ENCODE assay signal across 8 mouse cellular contexts in the genomic region with DNA sequence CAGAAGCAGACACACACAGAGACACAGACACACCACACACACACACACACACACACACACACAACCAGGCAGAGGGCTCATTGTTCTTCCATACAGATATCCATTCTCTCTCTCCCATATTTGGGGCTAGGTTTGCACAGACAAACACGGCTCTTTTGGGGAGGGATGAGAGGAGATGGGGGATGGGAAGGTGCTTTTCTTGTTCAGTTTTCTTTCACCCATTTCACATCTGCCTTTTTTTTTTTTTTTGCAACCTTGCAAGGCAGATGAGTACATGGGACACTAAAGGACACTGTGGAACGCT. TPM values are rescaled to one million over a fixed set of nuclear protein-coding genes. Genes with fewer than 3 reads are reported as not detected.
DNase-seq lines count a peak whose midpoint lies in the region; ATAC-seq lines count a peak whose summit lies in the region.

No protein-coding gene starts in this region.

- peaks cover 28% of the 10 kb centered on the region for H3K4me1 ChIP-seq in erythroblast, embryonic 14.5 days (ENCODE audit: control insufficient read depth)
- H3K4me1 ChIP-seq in limb, embryonic 13.5 days = peaks cover 46% of the 10 kb centered on the region
- peaks cover 19% of the 10 kb centered on the region for H3K4me1 ChIP-seq in stomach, embryonic 16.5 days (ENCODE audit: control insufficient read depth, insufficient read depth, low read length)

- H3K36me3 ChIP-seq in erythroblast, embryonic 14.5 days (ENCODE audit: control insufficient read depth) = no peaks in the 10 kb centered on the region
- H3K36me3 ChIP-seq in limb, embryonic 13.5 days = no peaks in the 10 kb centered on the region
- H3K36me3 ChIP-seq in stomach, embryonic 16.5 days (ENCODE audit: control insufficient read depth, insufficient read depth, low read length) = no peaks in the 10 kb centered on the region

- H3K4me2 ChIP-seq in limb, embryonic 13.5 days (replicated peaks) = peak overlapping the region; percentile 76
- peak overlapping the region; percentile 73 for H3K4me2 ChIP-seq in stomach, embryonic 16.5 days (ENCODE audit: low read depth, low read length)

- peak overlapping the region; percentile 100 for H3K9ac ChIP-seq in limb, embryonic 13.5 days
- H3K9ac ChIP-seq in stomach, embryonic 16.5 days (ENCODE audit: low read length) = peak overlapping the region; percentile 55

- H3K9me3 ChIP-seq in erythroblast, embryonic 14.5 days (ENCODE audit: control insufficient read depth, low read length) = no peaks in the 10 kb centered on the region
- no peaks in the 10 kb centered on the region for H3K9me3 ChIP-seq in limb, embryonic 13.5 days
- H3K9me3 ChIP-seq in stomach, embryonic 16.5 days (replicated peaks; ENCODE audit: control insufficient read depth, low read length) = no peaks in the 10 kb centered on the region

- 24% methylated on average over 2 of the region's 2 CpGs for WGBS in limb, embryonic 13.5 days
- 23% methylated on average over 2 of the region's 2 CpGs for WGBS in stomach, embryonic 16.5 days

- peak; percentile 11 for DNase-seq in right cerebral cortex, postnatal 25 days
- DNase-seq in right cerebral cortex, postnatal 10 days (ENCODE audit: low spot score in 2 of 2) = no peak
- DNase-seq in adrenal gland, postnatal 14 days = no peak
- no peak for DNase-seq in cerebellum, adult 11-12 months

- H3K27ac ChIP-seq in limb, embryonic 13.5 days = peak overlapping the region; percentile 7; the same call in 1 of the 2 replicates
- H3K27ac ChIP-seq in stomach, embryonic 16.5 days (ENCODE audit: low read length) = peak overlapping the region; percentile 52

- peak overlapping the region; percentile 2 for H3K4me3 ChIP-seq in erythroblast, embryonic 14.5 days (replicated peaks)
- peak overlapping the region; percentile 97 for H3K4me3 ChIP-seq in limb, embryonic 13.5 days
- H3K4me3 ChIP-seq in stomach, embryonic 16.5 days (replicated peaks; ENCODE audit: low read length) = peak overlapping the region; percentile 87

- H3K27me3 ChIP-seq in erythroblast, embryonic 14.5 days (ENCODE audit: control insufficient read depth) = no peaks in the 10 kb centered on the region
- H3K27me3 ChIP-seq in limb, embryonic 13.5 days = no peaks in the 10 kb centered on the region
- H3K27me3 ChIP-seq in stomach, embryonic 16.5 days (ENCODE audit: control insufficient read depth, insufficient read depth, low read length) = no peaks in the 10 kb centered on the region

- ATAC-seq in erythroblast, adult 5-6 weeks (replicated peaks; ENCODE audit: low FRiP score, poor library complexity, severe bottlenecking) = no peak
- no peak for ATAC-seq in limb, embryonic 13.5 days (ENCODE audit: low FRiP score, low read depth)
- no peak for ATAC-seq in stomach, embryonic 16.5 days (ENCODE audit: insufficient read depth, low FRiP score)

RNA-seq across cellular contexts. Expression of a gene that starts 1.8 kb away (rescaled TPM):
- 3.1 and 3.5 TPM in 2 replicates for polyA plus RNA-seq in erythroblast, embryonic 14.5 days (2012)
- total RNA-seq in erythroblast, adult 5-6 weeks (2015; ENCODE audit: low replicate concordance) = 11.1 and 22.4 TPM in 2 replicates
- total RNA-seq in erythroblast, adult 5-6 weeks (2017; ENCODE audit: low replicate concordance) = 9.5 and 10.9 TPM in 2 replicates
- polyA plus RNA-seq in limb, embryonic 13.5 days (2015; fragmentation: Nextera tagmentation; extraction: Ambion mirVana) = 24.1 and 24.2 TPM in 2 replicates
- polyA plus RNA-seq in stomach, embryonic 16.5 days (2015; fragmentation: Nextera tagmentation; extraction: Ambion mirVana) = 19.4 and 23.1 TPM in 2 replicates
- total RNA-seq in adrenal gland, postnatal 14 days (2021) = 108 and 131 TPM in 2 replicates

RNA-seq across cellular contexts. Expression of a gene that starts 46.8 kb away (rescaled TPM):
- 25.2 and 47.2 TPM in 2 replicates for polyA plus RNA-seq in erythroblast, embryonic 14.5 days (2012)
- total RNA-seq in erythroblast, adult 5-6 weeks (2015; ENCODE audit: low replicate concordance) = 111 and 119 TPM in 2 replicates
- total RNA-seq in erythroblast, adult 5-6 weeks (2017; ENCODE audit: low replicate concordance) = 73.2 and 74.7 TPM in 2 replicates
- polyA plus RNA-seq in limb, embryonic 13.5 days (2015; fragmentation: Nextera tagmentation; extraction: Ambion mirVana) = 1,739 and 1,773 TPM in 2 replicates
- 1,435 and 1,468 TPM in 2 replicates for polyA plus RNA-seq in stomach, embryonic 16.5 days (2015; fragmentation: Nextera tagmentation; extraction: Ambion mirVana)
- 426 and 444 TPM in 2 replicates for total RNA-seq in adrenal gland, postnatal 14 days (2021)

Comparison
In these comparisons a context has a peak if more than half of its experiments do, and no peak if none do; other contexts are left out.
1. H3K4me3 ChIP-seq: peak in every context shown above with its lines; median percentile 97 in limb, embryonic 13.5 days; 87 in stomach, embryonic 16.5 days; 2 in erythroblast, embryonic 14.5 days.
2. RNA of a gene that starts 46.8 kb away (polyA plus RNA-seq): 1,739 to 1,773 TPM in limb, embryonic 13.5 days and 1,435 to 1,468 TPM in stomach, embryonic 16.5 days; 25.2 to 47.2 TPM in erythroblast, embryonic 14.5 days; every median in the first group is over 10 times any median in the second.